Mouse (Mus musculus): ENCODE measurements around the gene Pou5f2.

Pou5f2 gene

GRCm38 (mm10) chr13:78024683-78025294, at the start of gene Pou5f2:
Pou5f2 (plus strand) TSS chr13:78024902.
- DNase-seq (ENCODE audit: low read depth, low spot score), result peak; percentile 32

- no peak for DNase-seq (ENCODE audit: low read depth, low spot score)
Measured at GRCm38 (mm10) chr13:77976248-77976647, 48.5 kb upstream of the Pou5f2 start.

- no peak for DNase-seq (ENCODE audit: low read depth, low spot score)
Measured at GRCm38 (mm10) chr13:77977121-77977520, 47.6 kb upstream of the Pou5f2 start.

- DNase-seq (ENCODE audit: low read depth, low spot score), result peak; percentile 22
Measured at GRCm38 (mm10) chr13:77982105-77982851, 42.4 kb upstream of the Pou5f2 start.

- DNase-seq (ENCODE audit: low read depth, low spot score), result no peak
Measured at GRCm38 (mm10) chr13:77982852-77983202, 41.9 kb upstream of the Pou5f2 start.

- DNase-seq (ENCODE audit: low read depth, low spot score), result no peak
Measured at GRCm38 (mm10) chr13:77991189-77991886, 33.4 kb upstream of the Pou5f2 start.

GRCm38 (mm10) chr13:78004649-78005048, 20.1 kb upstream of the Pou5f2 start:
- DNase-seq (ENCODE audit: low read depth, low spot score), result no peak

GRCm38 (mm10) chr13:78005344-78005743, 19.4 kb upstream of the Pou5f2 start:
- DNase-seq (ENCODE audit: low read depth, low spot score), result no peak

- DNase-seq (ENCODE audit: low read depth, low spot score), result no peak
Measured at GRCm38 (mm10) chr13:78010176-78010575, 14.5 kb upstream of the Pou5f2 start.

- no peak for DNase-seq (ENCODE audit: low read depth, low spot score)
Measured at GRCm38 (mm10) chr13:78032821-78033220, 8.1 kb downstream of the Pou5f2 start.

GRCm38 (mm10) chr13:78037203-78037602, 12.5 kb downstream of the Pou5f2 start:
- no peak for DNase-seq (ENCODE audit: low read depth, low spot score)

- DNase-seq (ENCODE audit: low read depth, low spot score), result no peak
Measured at GRCm38 (mm10) chr13:78043203-78043602, 18.5 kb downstream of the Pou5f2 start.

- DNase-seq (ENCODE audit: low read depth, low spot score), result no peak
Measured at GRCm38 (mm10) chr13:78045116-78045515, 20.4 kb downstream of the Pou5f2 start.

Data from ES-CJ7 (cell line).